Mouse (Mus musculus): Measurements from ENCODE around the gene Eif5b.
"Not testable (repeated sequence)": the region's sequence is repeated elsewhere in the genome, so short reads cannot be mapped to it uniquely, and the experiment has no call there.

Gene Eif5b

DNA sequence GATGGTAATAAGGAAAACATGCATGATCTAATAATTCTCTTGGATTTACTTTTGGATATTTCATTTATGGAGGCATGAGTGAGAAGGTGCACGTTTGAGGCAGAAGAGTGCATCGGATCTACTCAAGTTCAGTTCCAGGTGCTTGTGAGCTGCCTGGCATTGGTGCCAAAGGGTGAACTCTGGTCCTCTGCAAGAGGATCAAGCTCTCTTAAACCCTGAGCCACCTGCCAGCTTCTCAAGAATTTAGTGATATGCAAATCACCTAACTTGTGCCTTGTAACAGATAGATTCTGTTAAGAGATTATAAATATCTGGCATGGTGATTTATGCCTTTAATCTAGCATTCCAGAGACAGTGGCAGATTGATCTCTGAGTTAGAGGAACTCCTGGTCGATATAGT, 5.2 kb downstream of the Eif5b start:
- no peak for DNase-seq (ENCODE audit: low spot score in 2 of 2)

DNA sequence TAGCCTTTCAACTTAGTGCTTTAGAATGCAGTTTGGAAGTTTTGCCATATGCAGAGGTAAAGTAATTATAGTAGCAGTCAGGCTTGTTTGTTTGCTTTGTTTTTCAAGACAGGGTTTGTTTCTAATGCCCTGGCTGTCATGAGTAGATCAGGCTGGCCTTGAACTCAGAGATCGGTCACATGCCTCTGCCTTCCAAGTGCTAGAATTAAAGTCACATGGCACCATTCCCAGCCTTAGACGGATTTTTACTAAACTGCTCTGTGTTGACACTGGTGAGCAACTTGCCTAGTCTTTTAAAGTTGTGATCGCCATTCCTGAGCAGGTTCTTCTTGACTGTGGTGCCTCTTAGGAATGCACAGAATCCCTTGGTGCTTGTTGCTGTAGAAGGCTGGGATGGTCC, 8.9 kb downstream of the Eif5b start:
- DNase-seq (ENCODE audit: low spot score in 2 of 2): no peak

DNA sequence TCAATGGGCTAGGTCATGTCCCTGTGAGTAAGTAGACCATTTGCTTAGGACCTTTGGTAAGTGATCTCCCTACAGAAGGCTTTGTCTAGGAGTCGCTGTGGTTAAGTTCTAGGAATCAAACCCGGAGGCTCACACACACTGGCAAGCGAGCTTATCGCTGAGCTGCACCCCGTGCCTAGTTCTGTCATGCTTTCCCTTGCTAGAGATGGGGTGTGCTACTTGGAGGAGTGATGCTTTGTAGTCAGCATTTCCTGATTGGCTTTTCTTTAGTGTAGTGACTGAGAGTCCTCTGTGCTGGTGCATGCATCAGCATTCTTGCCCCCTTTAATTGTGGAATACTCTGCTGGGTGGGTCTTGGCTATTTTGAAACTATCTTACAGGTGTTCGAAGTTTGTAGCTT, 13.8 kb downstream of the Eif5b start:
- no peak for DNase-seq (ENCODE audit: low spot score in 2 of 2)

DNA sequence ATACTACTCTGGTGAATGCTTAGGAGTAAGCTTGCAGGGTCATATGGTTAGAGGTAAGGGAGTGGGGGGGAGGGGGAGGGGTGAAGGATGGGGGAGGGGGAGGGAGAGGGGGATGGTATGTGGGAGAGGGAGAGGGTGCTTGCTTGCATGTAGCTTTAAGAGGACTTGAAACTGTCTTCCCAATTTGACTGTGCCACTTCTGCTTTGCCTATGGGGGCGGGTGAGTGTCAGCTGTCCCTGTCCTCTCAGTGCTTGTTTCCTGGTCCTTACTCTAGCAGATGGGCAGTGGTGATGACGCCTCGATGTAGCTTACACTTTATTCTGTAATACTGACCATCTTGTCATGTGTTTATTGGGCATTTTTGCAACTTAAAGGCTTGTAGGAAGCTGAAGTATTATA, 14.3 kb downstream of the Eif5b start:
- DNase-seq (ENCODE audit: low spot score in 2 of 2): no peak

DNA sequence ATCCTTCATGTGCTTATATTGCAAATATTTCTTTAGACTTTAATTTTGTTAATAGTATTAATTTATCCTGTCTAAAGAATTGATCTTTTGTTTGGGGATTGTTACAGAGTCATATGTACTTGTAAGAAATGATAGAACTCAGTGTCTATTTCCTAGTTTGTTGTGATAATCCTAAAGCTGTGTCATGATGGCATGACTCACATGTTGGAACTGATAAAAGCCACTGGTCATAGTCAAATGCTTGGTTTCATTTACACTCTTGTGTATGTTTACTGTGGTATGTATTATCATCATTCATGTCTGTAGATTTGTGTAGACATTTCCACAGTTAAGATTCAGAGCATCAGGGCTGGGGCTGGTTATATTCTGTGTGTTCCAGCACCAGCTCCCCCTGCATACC, 14.7 kb downstream of the Eif5b start:
- DNase-seq (ENCODE audit: low spot score in 2 of 2): no peak

DNA sequence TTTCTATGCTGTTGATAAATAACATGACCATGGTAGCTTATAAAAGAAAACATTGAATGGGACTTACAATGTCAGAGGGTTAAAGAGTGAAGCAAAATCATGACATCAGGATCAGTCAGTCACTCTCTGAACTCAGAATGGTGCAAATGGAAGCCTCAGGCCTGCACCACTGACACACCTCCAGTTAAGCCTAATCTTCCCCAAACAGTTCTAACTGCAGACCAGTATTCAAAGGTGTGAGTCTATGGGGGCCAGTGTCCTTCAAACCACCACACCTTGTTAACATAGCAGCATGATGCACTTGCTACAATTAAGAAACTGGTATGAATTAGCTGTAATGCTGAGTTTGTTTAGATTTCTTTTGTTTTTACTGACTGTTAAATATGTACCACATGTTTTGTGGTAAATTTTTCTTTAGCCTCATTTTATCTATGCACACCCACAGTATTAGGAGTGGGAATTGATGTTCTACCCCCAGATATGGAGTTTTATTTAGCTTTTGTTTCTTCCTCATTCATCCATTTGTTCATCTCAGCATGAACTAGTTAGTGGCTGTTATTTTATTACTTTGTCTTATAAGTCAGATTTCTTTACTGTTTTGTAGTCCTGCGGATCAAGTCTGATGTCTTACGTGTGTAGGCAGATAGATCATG, 16.9 kb downstream of the Eif5b start:
- no peak for DNase-seq (ENCODE audit: low spot score in 2 of 2)

DNA sequence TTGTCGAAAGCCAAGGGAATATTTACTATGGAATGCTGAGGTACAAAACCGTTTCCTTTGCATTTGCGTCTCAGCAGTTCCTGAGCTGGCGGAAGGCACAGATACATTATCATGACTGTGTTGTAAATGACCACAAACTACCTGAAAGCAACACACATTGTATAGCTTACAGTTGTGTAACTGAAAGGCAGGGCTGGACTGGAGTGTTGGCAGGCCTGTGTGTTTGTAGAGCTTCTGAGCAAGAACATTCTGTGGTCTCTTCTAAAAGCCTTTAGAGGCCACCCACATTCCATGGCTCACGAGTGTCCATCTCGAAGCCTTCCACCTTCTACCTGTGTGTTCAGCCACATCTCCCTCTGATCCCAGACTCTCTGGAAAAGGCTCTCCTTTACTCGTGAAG, 29.5 kb downstream of the Eif5b start:
- no peak for DNase-seq (ENCODE audit: low spot score in 2 of 2)

DNA sequence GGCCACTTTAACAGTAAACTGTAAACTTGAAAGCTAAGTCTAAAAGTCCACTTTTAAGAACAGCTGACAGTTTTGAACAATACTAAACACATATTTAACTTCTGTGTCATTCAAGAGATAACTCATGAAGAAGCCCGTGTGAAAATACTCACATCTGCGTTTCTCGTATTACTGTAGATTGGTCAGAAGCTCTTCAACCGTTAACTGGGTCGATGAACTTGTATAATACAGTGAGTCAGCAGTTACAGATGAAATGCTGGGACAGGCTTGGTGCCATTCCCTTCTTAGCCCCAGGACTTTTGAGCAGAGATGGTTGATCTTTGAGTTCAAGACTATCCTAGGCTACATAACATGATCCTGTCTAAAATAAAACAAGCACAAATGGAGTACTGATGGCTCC, 33.6 kb downstream of the Eif5b start:
- no peak for DNase-seq (ENCODE audit: low spot score in 2 of 2)

DNA sequence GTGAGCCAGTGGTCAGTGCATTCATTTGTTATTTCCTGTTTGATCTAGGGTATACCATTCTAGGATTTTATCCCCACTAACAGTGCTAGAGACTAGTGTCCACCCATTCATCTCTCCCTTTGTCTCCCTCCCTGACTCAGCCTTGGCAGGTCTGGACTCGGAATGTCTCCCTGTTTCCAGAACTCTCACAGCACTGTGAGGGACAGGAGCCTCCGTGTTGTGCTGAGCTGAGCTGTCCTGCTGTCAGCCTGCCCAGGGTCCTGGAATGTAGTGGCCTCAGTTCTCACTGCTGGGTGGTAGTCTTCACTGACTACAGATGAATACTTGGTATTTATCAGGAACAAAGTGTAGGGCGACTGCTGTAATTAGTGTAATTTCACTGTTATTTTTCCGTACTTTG, 37.7 kb downstream of the Eif5b start:
- DNase-seq (ENCODE audit: low spot score in 2 of 2): no peak

DNA sequence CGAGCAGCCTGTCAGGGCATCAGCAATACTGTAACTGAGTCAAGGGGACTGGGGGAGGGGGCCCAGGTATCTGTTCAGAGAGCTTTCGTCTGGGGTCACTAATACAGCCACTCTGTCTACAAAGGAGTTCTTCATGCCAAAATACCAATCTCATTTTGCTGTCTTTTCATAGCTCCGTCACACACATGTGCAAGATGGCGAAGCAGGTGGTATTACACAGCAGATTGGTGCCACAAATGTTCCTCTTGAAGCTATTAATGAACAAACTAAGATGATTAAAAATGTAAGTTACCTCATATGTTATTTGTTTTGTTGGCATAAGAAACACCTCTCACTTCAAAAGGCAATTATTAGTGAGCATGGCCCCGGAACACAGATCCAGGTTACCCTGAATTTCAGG, 39.6 kb downstream of the Eif5b start:
- no peak for DNase-seq (ENCODE audit: low spot score in 2 of 2)

DNA sequence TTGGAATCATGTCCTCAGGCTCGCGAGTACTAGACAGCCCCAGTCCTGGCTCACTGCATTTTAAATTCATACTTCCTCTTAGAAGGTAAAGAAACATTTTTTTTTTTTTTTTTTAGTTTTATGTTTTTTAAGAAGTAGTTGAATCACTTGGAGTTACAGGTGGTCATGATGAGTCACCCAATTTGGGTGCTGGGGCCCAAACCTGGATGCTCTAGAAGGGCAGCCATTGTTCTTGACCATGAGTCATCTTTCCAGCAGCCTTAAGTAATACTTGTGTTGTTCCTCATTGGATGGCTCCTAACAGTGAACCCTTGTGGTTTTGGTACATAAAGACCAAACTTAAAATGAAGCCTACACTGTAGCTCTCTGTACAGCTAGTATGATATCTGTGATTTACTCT, 41.1 kb downstream of the Eif5b start:
- DNase-seq (ENCODE audit: low spot score in 2 of 2): no peak

DNA sequence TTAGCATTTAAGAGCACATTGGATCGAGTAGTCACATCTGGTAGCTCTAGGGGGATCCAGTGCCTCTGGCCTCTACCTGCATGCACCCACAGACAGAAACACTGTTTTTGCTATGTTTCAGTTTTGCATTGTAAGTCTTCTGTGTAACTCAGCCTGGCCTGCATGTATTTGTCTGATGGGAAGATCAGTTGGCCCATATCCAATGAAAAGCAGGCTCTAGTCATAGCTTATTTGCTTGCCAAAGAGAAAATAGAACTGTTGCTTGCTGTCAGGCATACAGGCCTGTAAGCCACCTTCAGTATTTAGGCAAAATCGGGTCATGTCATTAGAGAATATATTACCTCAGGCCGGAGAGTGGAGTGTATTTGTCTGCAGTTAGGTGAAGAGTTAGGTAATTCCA, 50.3 kb downstream of the Eif5b start:
- DNase-seq (ENCODE audit: low spot score in 2 of 2): no peak

DNA sequence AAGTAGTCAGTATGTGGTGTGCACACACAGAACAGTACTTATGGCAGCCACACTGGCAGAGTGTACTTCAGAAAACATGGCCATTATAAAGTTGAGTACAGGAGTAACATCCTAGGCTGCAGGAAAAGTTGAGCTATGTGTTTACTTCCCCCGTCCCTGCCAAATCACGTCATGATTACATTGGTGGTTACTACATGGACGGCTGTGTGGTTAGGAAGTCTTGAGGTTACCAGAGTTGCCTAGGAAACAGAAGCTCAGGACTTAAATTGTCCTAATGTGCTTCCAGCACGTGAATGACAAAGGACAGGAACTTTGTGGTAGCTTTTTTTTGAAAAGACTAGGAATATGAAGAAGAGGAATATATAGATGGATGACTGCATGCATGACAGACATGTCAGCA, 51.8 kb downstream of the Eif5b start:
- no peak for DNase-seq (ENCODE audit: low spot score in 2 of 2)

DNA sequence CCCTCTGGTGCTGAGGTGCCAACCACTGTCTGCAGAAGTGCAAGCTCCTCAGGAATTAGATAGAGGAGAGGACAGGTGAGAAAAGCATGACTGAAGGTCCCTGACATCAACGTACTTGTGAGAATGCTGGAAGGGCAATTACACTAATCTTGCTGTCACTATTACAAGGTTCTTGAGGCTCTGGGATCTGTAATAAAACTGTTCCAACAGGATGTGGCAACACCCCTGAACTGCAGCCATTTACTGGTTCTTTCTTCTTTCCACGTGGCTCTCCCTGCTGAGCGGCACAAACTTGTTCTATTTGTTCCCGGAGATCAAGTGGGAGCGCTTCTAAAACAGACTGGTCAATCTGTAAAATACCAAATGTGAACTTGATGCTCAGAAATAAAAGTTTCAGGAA, 57.4 kb downstream of the Eif5b start:
- DNase-seq (ENCODE audit: low spot score in 2 of 2): no peak

DNA sequence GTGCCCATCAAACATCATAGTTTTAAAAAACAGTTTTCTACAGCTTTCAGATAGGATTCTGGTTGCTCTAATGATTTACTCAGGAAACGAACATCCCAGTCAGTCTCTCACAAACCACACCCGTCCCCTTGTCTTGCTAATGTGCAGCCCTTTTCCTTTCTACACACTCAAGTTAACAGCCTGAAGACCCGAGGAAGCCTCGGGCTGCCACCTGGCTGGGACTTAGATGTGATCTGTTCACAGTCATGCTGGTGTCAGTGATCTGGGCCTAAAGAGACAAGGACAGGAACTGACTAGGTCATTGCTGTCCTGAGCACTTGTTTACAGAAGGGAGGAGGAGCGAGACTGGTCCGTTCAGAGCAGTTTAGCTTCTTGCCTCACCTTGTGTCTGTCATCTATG, 60.6 kb downstream of the Eif5b start:
- DNase-seq (ENCODE audit: low spot score in 2 of 2): no peak

DNA sequence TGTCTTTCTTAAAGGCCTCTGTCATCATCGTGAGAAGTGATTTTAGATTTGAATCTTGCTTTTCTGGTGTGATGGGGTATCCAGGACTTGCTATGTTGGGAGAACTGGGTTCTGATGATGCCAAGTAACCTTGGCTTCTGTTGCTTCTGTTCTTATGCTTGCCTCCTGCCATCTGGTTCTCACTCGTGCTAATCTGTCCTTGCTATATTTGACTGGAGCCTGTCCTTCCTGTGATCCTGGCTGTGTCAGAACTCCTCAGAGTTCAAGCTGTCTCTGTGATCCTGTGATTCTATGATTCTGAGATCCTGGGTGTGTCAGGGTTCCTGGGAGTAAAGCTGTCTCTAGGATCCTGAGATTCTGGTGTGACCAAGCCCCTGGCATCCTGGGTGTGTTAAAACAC, 64.3 kb downstream of the Eif5b start:
- not testable (repeated sequence) for DNase-seq (ENCODE audit: low spot score in 2 of 2)

DNA sequence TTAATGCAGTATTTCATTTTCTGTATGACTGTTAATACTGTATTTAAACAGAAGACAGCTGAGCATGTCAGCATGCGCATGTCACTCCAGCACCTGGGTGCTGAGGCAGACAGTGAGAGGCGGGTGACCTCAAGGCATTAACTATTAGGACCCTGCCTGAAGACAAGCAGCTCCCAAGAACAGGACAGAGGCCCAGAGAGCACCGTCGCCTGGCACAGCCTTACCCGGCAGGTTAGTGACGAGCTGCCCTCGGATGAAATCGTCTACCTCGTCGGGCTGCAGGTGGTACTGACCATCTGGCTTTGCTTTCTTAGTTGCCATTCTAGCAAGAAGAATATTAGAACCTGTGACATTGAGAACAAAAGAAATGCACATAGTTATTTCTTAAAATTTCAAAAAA, 69.5 kb downstream of the Eif5b start:
- no peak for DNase-seq (ENCODE audit: low spot score in 2 of 2)

DNA sequence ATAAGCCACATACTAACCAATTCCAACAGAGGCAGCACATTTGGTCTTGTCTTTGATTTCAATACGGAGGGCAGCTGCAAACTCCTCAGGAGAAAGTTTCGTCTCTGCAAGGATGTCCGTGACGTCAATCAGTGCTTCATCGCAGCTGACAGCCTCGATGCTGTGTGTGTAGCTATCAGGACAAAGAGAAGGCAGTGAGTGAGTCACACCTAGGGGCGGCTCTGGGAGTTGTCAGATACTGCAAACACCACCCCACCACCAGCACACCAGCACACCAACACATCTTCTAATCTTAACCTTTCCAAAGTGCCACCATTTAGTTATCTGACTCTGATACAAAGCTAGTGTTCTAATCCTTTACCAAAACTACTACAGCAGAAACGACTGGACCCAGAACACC, 73.5 kb downstream of the Eif5b start:
- DNase-seq (ENCODE audit: low spot score in 2 of 2): no peak

DNA sequence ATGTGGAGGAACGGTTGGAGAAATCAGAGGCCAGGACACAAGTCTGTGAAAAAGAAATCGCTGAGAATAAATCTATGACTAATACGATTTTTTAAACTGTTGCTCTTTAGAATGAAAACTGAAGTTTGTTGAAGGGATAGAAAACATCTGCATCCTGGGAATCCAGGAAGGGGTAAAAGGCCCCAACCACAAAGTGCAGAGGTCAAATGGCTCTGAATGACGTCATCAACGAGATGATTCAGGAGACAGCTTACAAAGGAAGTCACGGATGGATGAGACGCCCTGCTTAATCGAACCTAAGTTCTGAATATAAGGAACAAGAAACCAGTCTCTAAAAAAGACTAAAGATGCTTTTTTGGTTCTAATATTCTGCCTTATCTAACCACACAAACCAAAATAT, 83.5 kb downstream of the Eif5b start:
- no peak for DNase-seq (ENCODE audit: low spot score in 2 of 2)

DNA sequence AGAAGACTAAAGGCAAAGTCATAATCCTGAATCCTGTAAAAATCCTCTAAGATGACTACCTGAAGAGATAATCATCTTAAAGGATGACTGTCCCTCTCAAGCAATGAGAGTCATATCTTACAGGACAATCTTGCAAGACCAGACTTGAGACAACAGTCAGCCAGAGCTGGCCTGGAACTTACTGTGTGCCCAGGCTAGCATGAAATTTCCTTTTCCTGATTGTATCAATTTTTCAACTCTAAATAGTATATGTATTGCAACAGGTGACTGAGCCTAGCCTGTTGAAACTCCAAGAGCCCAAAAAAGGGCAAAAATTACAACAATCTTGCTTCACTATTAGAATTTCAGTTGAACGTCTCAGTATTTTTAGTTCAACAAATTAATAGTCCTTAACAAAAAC, 105.4 kb downstream of the Eif5b start:
- DNase-seq (ENCODE audit: low spot score in 2 of 2): no peak

DNA sequence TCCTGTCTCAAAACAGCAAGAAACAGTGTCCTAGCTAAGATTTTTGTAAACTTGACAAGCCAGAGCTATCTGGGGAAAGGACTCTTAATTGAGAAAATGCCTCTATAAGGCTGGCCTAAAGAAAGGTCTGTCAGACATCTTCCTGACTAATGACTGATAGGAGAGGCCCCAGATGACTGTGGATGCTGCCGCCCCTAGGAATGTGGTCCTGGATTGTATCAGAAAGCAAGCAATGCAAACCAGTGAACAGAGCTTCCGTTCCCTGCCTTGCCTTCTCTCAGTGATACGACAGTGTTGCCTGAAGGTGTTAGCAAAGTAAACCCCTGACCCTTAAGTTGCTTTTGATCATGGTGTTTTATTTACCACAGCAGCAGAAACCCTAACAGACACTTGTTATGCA, 106.0 kb downstream of the Eif5b start:
- DNase-seq (ENCODE audit: low spot score in 2 of 2): no peak

All from thymus, postnatal 10 days (tissue).